Mouse (Mus musculus) intestine, embryonic 15.5 days (tissue): ENCODE results near the gene Akap2. TPM values are rescaled to one million over a fixed set of nuclear protein-coding genes. Genes with fewer than 3 reads are reported as not detected.
A peak's percentile ranks its signal among the peaks of the same experiment; 100 is the strongest.

Source experiments
- ATAC-seq: fragments of 200-750 bp; cut with Nextera tagmentation; 2 replicates; pipeline ENCODE4 v1.8.0; 2017; ENCODE audit warnings: moderate TSS enrichment, moderate library complexity
- H3K27ac ChIP-seq: fragments of 300-500 bp; sonication (generic); 2 replicates; pipeline ENCODE4 v1.5.1; 2015; ENCODE audit warnings: mild to moderate bottlenecking, inconsistent platforms
- H3K27me3 ChIP-seq: fragments of 300-500 bp; sonication (generic); replicated peaks from 2 replicates; pipeline ENCODE4 v1.6.1; 2015; ENCODE audit warnings: inconsistent platforms
- H3K36me3 ChIP-seq: fragments of 300-500 bp; sonication (generic); 2 replicates; pipeline ENCODE4 v1.6.1; 2015; ENCODE audit warnings: inconsistent platforms
- H3K4me1 ChIP-seq: fragments of 300-500 bp; sonication (generic); replicated peaks from 2 replicates; pipeline ENCODE4 v1.6.1; 2015; ENCODE audit warnings: inconsistent platforms
- H3K4me2 ChIP-seq: fragments of 300-500 bp; sonication (generic); replicated peaks from 2 replicates; pipeline ENCODE4 v1.6.1; 2015; ENCODE audit warnings: mild to moderate bottlenecking, inconsistent platforms
- H3K4me3 ChIP-seq: fragments of 300-500 bp; sonication (generic); replicated peaks from 2 replicates; pipeline ENCODE4 v1.5.1; 2015; ENCODE audit warnings: inconsistent platforms
- H3K9ac ChIP-seq: fragments of 300-500 bp; sonication (generic); 2 replicates; pipeline ENCODE4 v1.6.1; 2015; ENCODE audit warnings: inconsistent platforms
- H3K9me3 ChIP-seq: fragments of 300-500 bp; sonication (generic); 2 replicates; pipeline ENCODE4 v1.6.1; 2016; ENCODE audit warnings: inconsistent platforms
- WGBS: fragments of 180-500 bp; shearing (Covaris S2); methylation state at CpG from one replicate; pipeline ENCODE4 v1.1.7; 2015; 5-methylcytosine and 5-hydroxymethylcytosine counted together
- polyA plus RNA-seq: library from polyadenylated mRNA; unstranded; fragments of >200 nt; fragmentation: Nextera tagmentation; extraction: Ambion mirVana; gene quantifications from 2 replicates; pipeline ENCODE4 v1.2.1, GENCODE M21; 2015

Gene Akap2
- polyA plus RNA-seq, 1 experiment from 2014 or later = 22.5 TPM

DNA sequence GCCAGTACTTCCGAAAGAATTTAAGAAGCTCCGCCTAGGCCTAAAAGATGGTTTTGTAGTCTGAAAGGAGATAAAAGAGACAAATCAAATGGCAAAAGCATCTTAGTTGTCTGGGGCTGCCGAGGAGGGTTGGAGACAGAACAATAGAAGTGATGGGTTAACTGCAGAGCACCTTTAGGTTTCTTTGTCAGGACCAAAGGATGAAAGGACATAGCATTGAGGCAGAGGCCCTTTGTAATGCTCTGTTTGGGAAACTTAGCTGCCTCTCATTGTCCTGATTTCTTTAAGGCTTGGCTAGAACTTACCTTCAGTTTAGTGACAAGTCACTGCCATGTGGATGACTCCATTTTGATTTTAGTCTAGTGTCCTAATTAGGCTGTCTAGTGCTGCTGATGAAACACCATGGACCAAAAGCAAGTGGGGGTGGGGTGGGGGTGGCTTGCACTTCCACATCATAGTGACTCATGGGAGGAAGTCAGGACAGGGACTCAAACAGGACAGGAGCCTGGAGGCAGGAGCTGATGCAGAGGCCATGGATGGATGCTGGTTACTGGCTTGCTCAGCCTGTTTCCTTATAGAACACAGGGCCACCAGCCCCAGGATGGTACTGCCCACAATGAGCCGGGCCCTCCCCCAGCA, 52.8 kb downstream of the Akap2 start:
- Histone ChIP-seq H3K4me2 (no peak overlapping the region), H3K4me3 (no peak overlapping the region), H3K27ac (no peak overlapping the region), H3K4me1 (peaks cover 4% of the 10 kb centered on the region; the same call in 1 of the 2 replicates), H3K9me3 (no peaks in the 10 kb centered on the region), H3K9ac (no peak overlapping the region), H3K27me3 (no peaks in the 10 kb centered on the region), H3K36me3 (no peaks in the 10 kb centered on the region)
- 84% methylated on average over 4 of the region's 4 CpGs for WGBS
- no peak for ATAC-seq

DNA sequence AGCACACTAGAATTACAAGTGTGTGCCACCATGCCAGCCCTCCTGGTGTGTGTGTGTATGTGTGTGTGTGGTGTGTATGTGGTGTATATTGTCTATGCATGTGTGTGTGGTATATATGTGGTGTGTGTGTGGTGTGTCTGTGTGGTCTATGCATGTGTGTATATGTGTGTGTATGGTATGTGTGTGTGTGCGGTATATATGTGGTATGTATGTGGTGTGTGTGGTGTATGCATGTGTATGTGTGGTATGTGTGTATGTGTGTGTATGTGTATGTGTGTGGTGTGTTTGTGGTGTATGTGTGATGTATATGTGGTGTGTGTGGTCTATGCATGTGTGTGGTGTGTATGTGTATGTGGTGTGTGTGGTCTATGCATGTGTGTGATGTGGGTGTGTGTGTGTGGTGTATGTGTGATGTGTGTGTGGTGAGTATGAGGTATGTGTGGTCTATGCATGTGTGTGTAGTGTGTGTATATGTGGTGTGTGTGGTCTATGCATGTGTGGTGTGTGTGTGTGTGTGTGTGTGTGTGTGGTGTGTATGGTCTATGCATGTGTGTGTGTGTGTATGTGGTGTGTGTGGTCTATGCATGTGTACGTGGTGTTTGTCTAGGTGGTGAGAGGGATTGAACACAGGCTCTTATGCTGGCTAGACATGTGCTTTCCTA, 54.2 kb downstream of the Akap2 start:
- H3K9ac ChIP-seq = no peak overlapping the region
- ATAC-seq = no peak
- 91% methylated on average over 2 of the region's 2 CpGs for WGBS
- peaks cover 4% of the 10 kb centered on the region; the same call in 1 of the 2 replicates for H3K4me1 ChIP-seq
- no peak overlapping the region for H3K27ac ChIP-seq
- no peaks in the 10 kb centered on the region for H3K36me3 ChIP-seq
- H3K9me3 ChIP-seq = no peaks in the 10 kb centered on the region
- no peak overlapping the region for H3K4me2 ChIP-seq
- H3K27me3 ChIP-seq = no peaks in the 10 kb centered on the region
- H3K4me3 ChIP-seq = no peak overlapping the region

DNA sequence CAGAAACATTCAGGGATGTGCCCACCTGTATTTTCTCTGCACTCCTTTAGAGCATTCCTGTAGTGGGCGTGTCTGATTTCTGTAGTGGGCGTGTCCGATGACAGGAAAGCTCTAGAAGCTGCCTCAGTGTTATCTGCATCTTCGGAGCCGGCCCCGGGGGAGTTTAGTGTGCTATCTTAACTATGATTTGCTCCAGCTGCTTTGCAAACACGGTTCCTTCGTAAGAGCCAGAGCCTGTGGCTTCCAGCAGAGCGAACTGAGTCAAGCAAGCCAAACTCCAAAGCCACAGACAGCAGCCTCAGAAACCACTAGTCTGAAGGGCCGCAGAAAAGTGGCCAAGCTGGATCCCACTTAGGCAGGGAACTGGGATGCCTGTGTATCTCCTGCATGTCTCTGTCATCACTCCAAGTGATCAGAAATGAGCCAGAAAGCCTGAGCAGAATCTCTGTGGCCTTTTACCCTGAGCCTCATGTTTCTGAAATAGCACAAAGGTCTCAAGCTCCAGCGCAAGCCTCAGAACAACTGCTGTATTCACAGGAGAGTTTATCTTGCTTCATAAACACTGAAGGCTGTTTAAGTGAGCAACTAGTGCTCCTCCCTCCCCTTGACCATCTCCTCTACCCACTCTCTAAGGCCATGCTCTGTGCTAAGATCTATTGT, 55.5 kb downstream of the Akap2 start:
- Histone ChIP-seq H3K4me1 (peaks cover 4% of the 10 kb centered on the region; the same call in 1 of the 2 replicates), H3K27me3 (no peaks in the 10 kb centered on the region), H3K27ac (no peak overlapping the region), H3K4me3 (no peak overlapping the region), H3K36me3 (no peaks in the 10 kb centered on the region), H3K9ac (no peak overlapping the region), H3K4me2 (no peak overlapping the region), H3K9me3 (no peaks in the 10 kb centered on the region)
- 35% methylated on average over 11 of the region's 11 CpGs for WGBS
- peak; percentile 26; the same call in 1 of the 2 replicates for ATAC-seq

DNA sequence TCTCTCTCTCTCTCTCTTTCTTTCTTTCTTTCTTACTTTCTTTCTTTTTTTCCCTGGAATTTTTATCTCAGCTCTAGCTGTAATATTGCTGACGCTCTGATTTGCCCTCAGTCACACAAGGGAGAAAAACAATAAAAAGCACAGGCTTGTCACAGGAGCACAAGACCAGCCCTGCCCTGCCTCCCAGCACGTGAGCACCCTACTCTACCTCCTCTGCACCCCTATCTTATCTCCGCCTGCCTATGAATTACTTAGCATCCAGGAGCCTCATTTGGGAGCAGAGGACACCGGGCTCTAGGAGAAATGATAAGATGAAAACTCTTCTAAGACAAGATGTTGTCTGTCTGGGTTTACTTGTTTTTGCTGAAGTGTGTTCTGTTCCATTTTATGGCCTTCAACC, 57.1 kb downstream of the Akap2 start:
- H3K4me3 ChIP-seq = no peak overlapping the region
- no peak overlapping the region for H3K4me2 ChIP-seq
- no peaks in the 10 kb centered on the region for H3K36me3 ChIP-seq
- no peaks in the 10 kb centered on the region for H3K9me3 ChIP-seq
- 49% methylated on average over 4 of the region's 4 CpGs for WGBS
- no peaks in the 10 kb centered on the region for H3K27me3 ChIP-seq
- ATAC-seq = peak; percentile 82
- H3K9ac ChIP-seq = no peak overlapping the region
- H3K4me1 ChIP-seq = peaks cover 4% of the 10 kb centered on the region; the same call in 1 of the 2 replicates
- no peak overlapping the region for H3K27ac ChIP-seq

GRCm38 (mm10) chr4:57775582-57775981, 58.1 kb downstream of the Akap2 start:
- Histone ChIP-seq H3K36me3 (no peaks in the 10 kb centered on the region), H3K27me3 (no peaks in the 10 kb centered on the region)

DNA sequence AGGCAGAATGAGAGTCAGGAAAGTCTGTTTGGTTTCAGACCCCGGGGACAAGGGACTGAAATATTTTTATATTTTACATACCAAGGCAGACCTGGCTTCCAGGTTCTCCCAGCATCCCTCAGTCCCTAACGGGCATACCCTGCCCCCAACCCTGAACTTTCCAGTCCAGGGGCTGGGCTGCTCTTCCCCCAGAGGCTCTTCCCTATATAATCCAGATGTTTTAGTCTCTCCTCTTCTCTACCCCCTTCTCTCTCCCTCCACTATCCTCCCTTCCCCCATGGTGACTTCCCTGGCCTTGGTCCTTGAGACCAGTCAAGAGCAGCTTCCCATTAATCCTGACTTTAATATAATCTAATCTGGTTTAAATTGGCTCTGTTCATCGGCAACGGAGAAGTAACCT, 62.9 kb downstream of the Akap2 start:
- Histone ChIP-seq H3K4me3 (no peak overlapping the region), H3K4me1 (peaks cover 17% of the 10 kb centered on the region), H3K27me3 (peaks cover 11% of the 10 kb centered on the region; the same call in 1 of the 2 replicates), H3K4me2 (no peak overlapping the region), H3K36me3 (no peaks in the 10 kb centered on the region), H3K9ac (no peak overlapping the region), H3K9me3 (no peaks in the 10 kb centered on the region), H3K27ac (no peak overlapping the region)
- ATAC-seq = no peak
- WGBS = 44% methylated on average over 4 of the region's 4 CpGs

More at GRCm38 (mm10) chr4:57775582-57775981, 58.1 kb downstream of the Akap2 start:
- H3K4me1 ChIP-seq = peaks cover 4% of the 10 kb centered on the region; the same call in 1 of the 2 replicates
- H3K9ac ChIP-seq = no peak overlapping the region
- no peak overlapping the region for H3K4me3 ChIP-seq
- no peaks in the 10 kb centered on the region for H3K9me3 ChIP-seq
- H3K4me2 ChIP-seq = no peak overlapping the region
- no peak for ATAC-seq
- no peak overlapping the region for H3K27ac ChIP-seq

- H3K27me3 ChIP-seq = peaks cover 11% of the 10 kb centered on the region; the same call in 1 of the 2 replicates
- no peak overlapping the region for H3K4me3 ChIP-seq
- 19% methylated on average over 20 of the region's 20 CpGs for WGBS
- no peak overlapping the region for H3K4me2 ChIP-seq
- H3K4me1 ChIP-seq = peaks cover 17% of the 10 kb centered on the region
- H3K36me3 ChIP-seq = no peaks in the 10 kb centered on the region
- H3K9ac ChIP-seq = no peak overlapping the region
- no peak for ATAC-seq
- no peaks in the 10 kb centered on the region for H3K9me3 ChIP-seq
- H3K27ac ChIP-seq = no peak overlapping the region
These were observed 63.6 kb downstream of the Akap2 start for GRCm38 (mm10) chr4:57780833-57781641.

DNA sequence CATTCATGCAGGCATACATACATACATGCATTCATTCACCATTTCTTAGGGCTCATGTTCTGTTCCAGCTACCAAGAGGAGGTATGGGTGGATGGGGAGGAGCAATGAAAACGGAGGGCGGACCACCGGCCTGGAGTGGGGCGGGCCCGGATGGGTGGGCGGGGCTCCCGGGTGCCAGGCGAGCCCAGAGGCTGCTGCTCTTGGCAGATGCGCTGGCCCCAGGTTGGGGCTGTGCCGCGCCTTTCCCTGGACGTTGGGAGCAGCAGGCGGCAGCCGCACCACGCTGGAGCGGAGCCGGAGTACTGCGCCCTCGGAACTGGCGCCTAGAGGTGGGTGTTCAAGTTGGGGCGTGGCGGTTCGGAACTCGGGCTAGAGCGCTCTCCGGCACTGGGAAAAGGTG, 64.5 kb downstream of the Akap2 start:
- Histone ChIP-seq H3K27ac (no peak overlapping the region), H3K27me3 (peaks cover 11% of the 10 kb centered on the region; the same call in 1 of the 2 replicates), H3K4me1 (peaks cover 17% of the 10 kb centered on the region), H3K4me3 (peak overlapping the region; percentile 42), H3K36me3 (no peaks in the 10 kb centered on the region), H3K9ac (peak overlapping the region; percentile 42), H3K9me3 (no peaks in the 10 kb centered on the region), H3K4me2 (peak overlapping the region; percentile 85)
- under 1% methylated on average over 26 of the region's 26 CpGs for WGBS
- peak; percentile 92 for ATAC-seq

- Histone ChIP-seq H3K36me3 (no peaks in the 10 kb centered on the region), H3K9ac (no peak overlapping the region), H3K27me3 (peaks cover 11% of the 10 kb centered on the region; the same call in 1 of the 2 replicates), H3K4me1 (peaks cover 17% of the 10 kb centered on the region), H3K27ac (no peak overlapping the region), H3K4me3 (peak overlapping the region; percentile 42), H3K9me3 (no peaks in the 10 kb centered on the region), H3K4me2 (peak overlapping the region; percentile 85)
- WGBS = 13% methylated on average over 33 of the region's 33 CpGs
- ATAC-seq = no peak
These were observed 65.3 kb downstream of the Akap2 start for GRCm38 (mm10) chr4:57782549-57783390.

GRCm38 (mm10) chr4:57783391-57783770, 65.9 kb downstream of the Akap2 start:
- Histone ChIP-seq H3K27ac (no peak overlapping the region), H3K4me1 (peaks cover 17% of the 10 kb centered on the region), H3K27me3 (peaks cover 11% of the 10 kb centered on the region; the same call in 1 of the 2 replicates), H3K4me3 (0 out of 2 replicates have a peak overlapping the region, but pooled peaks have one; percentile 42), H3K36me3 (no peaks in the 10 kb centered on the region), H3K9me3 (no peaks in the 10 kb centered on the region), H3K4me2 (peak overlapping the region; percentile 85), H3K9ac (no peak overlapping the region)
- no peak for ATAC-seq
- 35% methylated on average over 9 of the region's 9 CpGs for WGBS

DNA sequence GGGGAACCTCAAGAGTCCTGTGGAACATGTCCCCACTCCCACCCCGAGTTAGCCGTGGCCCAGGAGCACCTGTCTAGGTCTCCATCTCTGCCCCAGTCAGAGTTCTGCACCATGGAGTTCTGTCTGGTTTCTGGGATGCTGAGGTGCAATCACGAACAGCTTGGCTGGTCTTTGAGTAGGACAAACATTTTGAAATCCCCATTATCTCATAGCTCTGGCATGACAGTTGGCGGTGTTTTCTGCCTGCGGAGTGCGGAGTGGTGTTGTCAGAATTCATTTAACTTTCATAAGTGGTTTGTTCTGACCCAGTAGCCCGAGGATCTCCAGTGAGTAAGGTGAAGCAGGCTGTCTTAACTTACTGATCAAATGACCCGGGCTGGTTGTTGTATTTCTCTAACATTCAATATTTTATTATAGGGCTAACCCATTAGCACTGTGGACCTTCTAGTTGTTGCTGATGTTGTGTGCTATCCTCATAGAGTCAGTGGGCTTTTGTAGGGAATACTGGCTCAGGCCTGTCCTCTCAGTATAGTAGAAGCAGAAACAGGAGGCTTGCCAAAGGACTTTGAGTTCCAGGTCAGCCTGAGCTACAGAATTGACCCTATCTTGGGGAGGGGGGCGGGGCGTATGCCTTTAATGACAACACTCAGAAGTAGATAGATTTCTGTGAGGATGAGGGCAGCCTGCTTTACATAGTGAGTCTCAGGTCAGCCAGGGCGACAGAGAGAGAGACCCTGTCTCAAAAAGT, 66.6 kb downstream of the Akap2 start:
- H3K27me3 ChIP-seq = peaks cover 11% of the 10 kb centered on the region; the same call in 1 of the 2 replicates
- no peaks in the 10 kb centered on the region for H3K9me3 ChIP-seq
- no peak overlapping the region for H3K27ac ChIP-seq
- no peak for ATAC-seq
- H3K9ac ChIP-seq = no peak overlapping the region
- no peaks in the 10 kb centered on the region for H3K36me3 ChIP-seq
- H3K4me3 ChIP-seq = no peak overlapping the region
- no peak overlapping the region for H3K4me2 ChIP-seq
- peaks cover 17% of the 10 kb centered on the region for H3K4me1 ChIP-seq
- 63% methylated on average over 11 of the region's 11 CpGs for WGBS
